Mouse (Mus musculus) left cerebral cortex, adult 9 months (tissue): ENCODE data around the gene Ston1.

Experiments used
- DNase-seq, 2 experiments: peaks; one replicate each; pipeline ENCODE4 v3.0.0; 2022; ENCODE audit warnings: low spot score in 2 of 2

Gene Ston1

DNA sequence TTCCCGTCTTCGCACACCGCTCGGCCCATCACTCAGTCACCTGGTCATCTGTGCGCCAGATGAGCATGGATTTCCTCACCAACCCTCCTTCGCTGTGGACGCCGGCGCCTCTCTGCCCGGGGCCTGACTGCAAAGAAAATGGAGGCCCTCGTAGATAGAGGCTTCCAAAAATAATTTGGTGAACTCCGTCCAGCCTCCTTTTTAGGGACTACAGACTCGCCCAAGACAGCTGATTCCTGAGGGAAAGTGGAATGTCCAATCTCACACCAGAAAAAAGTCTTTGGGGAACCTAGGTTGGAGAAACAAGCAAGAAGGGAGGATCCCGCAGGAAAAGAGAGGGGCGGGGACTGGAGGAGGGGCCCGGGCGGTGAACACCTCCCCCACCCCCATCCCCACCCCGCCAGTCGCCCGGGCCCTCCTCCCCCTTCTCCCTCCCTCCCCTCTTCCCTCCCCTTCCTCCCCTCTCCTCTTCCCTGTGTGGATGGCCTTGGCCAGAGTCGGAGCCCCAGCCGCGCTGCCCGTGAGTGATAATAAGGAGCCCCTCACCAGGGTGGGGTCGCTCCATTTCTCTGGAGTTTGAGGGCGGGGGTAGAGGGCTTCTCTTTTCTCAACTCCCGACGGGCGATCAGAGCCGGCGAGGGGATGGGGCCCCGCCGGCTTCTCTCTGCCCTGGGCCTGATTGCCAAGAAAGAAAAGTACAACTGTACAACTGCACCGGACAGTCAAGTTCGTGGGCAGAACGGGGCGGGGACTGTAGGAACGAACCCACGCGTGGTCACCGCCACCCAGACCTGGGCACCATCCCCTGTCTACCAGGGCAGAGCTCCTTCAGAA is at the start of gene Ston1:
Ston1 (plus strand) TSS at position 463 of the 834 bp plus-strand sequence.
- no peak for DNase-seq

- no peak for DNase-seq
Observed at GRCm38 (mm10) chr17:88549411-88550191, 47.9 kb upstream of the Ston1 start.

DNA sequence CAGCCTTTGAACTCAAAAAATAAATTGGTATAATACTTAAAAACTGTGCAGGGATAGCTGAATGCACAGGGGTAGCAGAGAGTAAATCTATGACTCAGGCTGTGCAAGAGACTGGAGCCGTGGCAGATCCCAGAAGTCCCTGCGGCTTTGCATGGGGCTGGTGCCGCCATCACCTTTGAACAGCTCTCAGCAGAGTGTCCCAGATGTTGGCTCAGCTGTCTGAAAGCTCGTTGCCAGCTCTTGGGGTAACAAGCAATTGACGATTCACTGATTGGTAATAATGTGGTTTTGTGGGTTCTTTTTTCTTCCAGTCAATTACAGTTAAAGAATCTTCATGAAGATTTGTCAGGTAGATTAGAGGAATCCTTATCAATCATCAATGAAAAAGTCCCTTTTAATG is 47.1 kb upstream of the Ston1 start:
- DNase-seq = no peak

GRCm38 (mm10) chr17:88550981-88551940 is 46.2 kb upstream of the Ston1 start:
- no peak for DNase-seq

- no peak for DNase-seq
Observed at GRCm38 (mm10) chr17:88552556-88552955, 44.9 kb upstream of the Ston1 start.

DNA sequence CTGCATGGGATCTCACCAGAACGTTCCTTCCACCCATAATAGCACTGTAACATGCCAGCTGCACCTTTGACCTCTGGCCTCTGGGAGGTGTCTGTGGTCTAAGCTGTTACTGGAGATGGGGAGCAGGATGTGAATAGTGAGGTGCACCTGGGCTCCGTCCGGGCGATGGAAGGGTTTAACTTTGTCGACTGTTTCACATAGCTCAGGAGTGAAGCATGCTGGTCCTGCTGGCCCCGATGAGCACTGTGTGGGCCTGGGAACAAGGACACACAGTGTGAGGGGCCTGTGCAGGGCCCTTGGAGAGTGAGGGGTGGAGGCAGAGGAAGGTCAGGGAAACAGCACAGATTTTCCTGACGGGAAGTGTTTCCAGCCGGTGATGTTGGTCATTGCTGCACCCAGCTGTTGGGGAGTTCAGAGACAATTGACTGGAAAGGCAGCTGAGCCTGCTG is 44.5 kb upstream of the Ston1 start:
- DNase-seq = no peak

DNA sequence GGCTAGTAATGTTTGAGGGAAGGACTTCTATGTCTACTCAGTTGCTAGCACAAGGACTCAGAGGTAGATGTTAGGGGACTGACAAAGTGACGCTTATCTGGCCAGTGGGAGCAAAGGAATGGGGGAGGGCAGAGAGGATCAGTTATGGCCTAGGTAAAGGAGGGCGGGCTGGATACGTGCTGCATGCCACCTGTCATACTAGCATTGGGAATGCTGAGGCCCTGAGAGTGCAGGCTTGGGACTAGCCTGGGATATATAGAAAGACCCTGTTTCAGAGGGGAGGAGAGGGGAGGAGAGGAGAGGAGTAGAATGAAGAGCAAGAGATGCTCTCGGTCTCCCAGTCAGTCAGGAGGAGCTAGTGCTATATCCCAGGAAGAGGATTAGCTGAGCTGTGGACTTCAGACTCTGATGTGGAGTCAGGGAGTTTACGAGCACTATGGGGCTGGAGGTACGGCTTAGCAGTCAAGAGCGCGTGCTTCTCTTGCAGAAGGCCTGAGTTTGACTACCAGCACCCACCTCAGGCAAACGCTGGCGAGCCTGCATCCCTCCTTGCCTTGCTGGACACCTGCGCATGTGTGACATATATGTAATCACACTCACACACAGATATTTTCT is 43.9 kb upstream of the Ston1 start:
- no peak for DNase-seq

DNA sequence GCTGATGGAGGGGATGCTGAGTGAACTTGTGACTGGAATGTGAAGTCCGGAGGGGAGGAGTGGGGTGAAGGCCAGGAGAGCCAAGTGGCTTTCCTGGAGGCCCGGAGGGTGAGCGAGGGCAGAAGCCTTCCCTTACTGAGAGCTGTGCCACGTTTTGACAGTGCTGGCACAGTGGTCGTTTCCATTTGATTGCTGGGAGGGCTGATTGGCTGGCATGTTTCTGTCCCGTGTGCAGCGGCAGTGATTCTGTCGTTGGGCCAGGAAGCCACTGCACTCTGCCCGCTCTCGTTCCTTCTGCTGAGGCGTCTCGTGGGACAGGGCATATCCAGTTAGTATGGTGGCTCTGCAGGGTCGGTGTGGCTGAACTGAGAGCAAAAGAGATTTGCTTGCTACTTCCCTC is 41.3 kb upstream of the Ston1 start:
- DNase-seq = no peak

DNA sequence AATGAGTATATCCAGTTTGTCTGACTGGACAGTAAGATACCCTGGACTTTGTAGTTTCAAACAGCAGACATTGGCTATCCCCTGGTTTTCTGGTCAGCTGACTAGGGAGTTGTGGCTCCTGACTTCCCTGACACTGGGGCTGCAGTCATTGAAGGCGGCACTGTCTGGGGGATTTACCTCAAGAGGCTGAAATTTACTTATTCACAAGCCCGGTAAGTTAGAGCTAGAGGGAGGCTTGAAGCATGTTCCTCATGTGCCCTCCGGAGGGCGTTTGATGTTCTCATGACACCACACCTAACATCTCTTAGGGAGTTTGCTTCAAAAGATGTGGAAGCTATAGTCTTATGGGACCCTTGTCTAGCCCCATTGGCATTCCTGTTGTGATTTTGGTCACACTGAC is 40.8 kb upstream of the Ston1 start:
- no peak for DNase-seq

DNA sequence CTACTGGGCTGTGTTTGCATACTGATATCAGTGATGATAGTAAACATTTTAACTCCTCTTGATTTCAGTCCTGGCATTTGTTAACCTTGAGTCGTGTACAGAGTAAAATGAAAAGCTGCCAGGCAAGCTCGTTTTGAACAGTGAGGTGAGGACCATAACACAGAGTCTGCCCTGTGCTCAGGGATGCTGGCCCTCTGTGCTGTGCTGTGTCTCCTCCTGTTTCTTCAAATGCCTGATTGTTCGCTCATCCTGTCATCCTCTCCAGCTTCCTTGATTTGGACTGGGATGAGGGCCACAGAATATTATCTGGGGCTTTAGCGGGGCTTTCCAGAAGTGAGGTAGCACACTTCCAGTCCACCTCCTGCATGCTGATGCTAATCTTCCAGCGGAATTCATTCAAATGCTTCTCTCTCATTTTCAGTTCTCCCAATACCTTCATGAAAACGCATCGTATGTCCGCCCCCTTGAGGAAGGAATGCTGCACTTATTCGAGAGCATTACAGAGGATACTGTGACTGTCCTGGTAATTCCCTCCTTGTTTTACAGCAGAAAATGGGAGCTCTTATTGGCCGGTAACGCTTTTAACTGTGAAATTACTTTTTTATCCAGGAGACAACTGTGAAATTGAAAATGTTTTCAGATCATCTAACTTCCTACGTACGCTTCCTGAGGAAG is 39.2 kb upstream of the Ston1 start:
- DNase-seq = peak in 1 of 2 experiments; percentile 78

- DNase-seq = no peak
Observed at GRCm38 (mm10) chr17:88563611-88564010, 33.9 kb upstream of the Ston1 start.

DNA sequence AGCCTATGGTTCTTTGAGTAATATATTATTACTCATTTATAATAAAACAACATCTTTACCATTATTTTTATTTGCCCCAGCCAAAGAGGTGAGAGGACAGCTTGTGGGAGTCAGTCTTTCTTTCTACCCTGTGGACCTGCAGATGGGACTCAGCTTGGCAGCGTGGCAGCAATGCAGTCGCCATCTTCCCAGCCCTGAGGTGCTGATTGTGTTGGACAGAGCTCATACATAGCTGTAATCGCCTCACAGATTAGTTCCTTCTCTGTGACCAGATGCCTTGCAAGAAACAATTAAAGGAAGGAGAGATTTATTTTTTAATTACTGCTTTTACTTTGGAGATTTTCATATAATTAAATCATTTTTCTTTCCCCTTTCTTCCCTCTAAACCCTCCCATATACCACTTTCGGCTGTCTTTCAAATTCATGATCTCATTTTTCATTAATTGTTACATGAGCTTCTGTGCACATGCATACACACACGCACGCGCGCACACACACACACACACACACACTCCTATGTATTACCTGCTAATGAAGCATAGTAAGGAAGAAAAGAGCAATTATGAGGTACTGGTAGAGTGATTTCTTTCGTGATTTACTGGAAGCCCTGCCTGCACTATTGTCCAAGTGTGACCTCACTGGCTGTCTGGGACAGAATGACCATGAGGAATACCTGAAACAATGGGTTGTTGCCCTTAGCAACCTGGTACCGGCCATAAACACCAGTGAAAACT is 27.5 kb upstream of the Ston1 start:
- DNase-seq = no peak

DNA sequence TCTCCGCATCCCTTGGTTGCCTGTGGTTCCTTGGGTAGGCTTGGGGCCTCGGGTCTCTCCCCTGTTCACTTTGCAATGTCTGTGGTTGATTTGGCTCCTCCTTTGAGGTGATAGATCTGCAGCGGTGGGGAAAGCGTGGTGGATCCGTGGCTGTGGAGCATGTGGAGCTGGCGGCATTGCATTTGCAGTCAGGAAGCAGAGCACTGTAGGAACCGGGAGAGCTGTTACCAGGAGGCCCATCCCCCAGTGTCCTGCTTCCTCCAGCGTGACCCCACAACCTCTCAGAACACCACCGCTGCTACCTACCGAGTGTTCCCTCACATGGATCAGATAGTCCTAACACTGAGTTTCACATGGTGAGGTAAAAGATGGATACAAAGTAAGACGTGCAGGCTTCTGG is 26.7 kb upstream of the Ston1 start:
- no peak for DNase-seq

DNA sequence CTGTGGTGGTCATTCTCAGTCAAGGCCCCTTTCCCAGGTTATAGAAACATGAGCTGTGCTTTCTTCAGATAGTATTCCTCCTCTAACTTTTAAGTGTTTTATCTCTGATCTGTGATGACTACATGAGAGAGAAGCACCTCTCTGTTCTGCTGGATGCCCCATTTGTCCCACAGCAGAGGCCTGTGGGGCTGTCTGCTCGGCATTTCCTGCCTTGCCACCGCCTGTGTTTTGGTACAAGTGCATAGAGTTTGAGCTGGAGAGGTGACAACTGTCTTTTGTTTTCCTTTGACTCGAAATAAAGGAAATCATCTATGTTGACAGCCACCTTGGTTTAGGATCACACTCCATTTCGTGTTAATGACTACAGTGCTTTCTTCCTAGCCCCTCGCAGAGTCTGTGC is 22.7 kb upstream of the Ston1 start:
- DNase-seq = no peak

- no peak for DNase-seq
Observed at GRCm38 (mm10) chr17:88578522-88579242, 18.8 kb upstream of the Ston1 start.

DNA sequence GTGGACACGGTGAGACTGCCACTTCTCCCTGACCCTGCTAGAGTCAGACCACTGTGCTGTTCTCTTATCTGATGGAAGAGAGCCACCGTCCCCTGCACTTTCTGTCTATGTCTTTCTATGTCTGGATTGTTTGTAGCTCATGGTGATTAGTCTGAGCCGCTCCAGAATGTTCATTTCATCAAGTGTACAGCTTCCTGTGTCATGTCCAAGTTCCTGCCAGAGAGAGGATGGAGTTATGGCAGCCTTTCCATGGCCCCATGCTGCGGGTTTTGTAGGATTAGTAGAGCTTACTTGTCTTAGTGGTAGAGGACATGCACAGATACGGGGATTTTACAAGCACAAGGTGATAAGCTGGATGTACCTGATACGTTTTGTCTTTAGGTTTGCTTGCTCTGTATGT is 16.9 kb upstream of the Ston1 start:
- no peak for DNase-seq

GRCm38 (mm10) chr17:88581511-88582021 is 15.9 kb upstream of the Ston1 start:
- peak in 1 of 2 experiments; percentile 21 for DNase-seq

DNA sequence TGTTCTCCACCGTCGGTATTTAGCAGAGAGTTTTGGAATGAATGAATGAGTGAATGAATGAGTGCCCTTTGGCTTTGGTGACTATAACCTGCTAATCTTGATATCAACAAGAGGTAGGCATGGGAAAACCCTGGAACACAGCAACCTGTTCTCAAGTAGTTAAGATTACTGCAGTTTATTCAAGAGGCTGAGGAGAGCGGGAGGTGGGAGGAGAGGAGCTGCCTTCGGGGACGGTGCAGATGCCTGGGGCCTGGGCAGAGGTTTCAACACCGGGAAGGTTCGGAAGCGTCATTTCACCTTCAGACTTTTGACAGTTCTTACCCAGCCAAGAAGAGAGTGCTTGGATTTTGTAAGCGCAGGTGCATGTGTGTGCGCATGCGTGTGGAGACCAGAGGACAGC is 14.5 kb upstream of the Ston1 start:
- DNase-seq = no peak

- no peak for DNase-seq
Observed at GRCm38 (mm10) chr17:88583411-88583810, 14.1 kb upstream of the Ston1 start.
